Mouse (Mus musculus) gastrocnemius, postnatal 10 days (tissue): ENCODE data around the gene Gm29609. TPM values are rescaled to one million over a fixed set of nuclear protein-coding genes. Genes with fewer than 3 reads are reported as not detected.

ENCODE experiments used
- DNase-seq: peaks from one replicate; pipeline ENCODE4 v3.0.0; 2021; ENCODE audit warnings: mixed read lengths
- total RNA-seq, 2 experiments: library from RNA; stranded (reverse); gene quantifications; 2 replicates each; pipeline ENCODE4 v1.2.3; 2021

Gene Gm29609
- total RNA-seq, 2 experiments from 2014 or later: 0.35 to 1.2 TPM

GRCm38 (mm10) chr5:31138968-31139425, 40.7 kb downstream of the Gm29609 start:
- DNase-seq: no peak

GRCm38 (mm10) chr5:31138241-31138967, 41.3 kb downstream of the Gm29609 start, which contains the start of gene Ucn:
Gene Ucn, minus strand, starts transcription at chr5:31138829.
- peak; percentile 23 for DNase-seq

GRCm38 (mm10) chr5:31137658-31138057, 42.1 kb downstream of the Gm29609 start:
- no peak for DNase-seq

- no peak for DNase-seq
Measured at GRCm38 (mm10) chr5:31136730-31137424, 42.8 kb downstream of the Gm29609 start.

GRCm38 (mm10) chr5:31126050-31126449, 53.7 kb downstream of the Gm29609 start:
- DNase-seq: no peak

- no peak for DNase-seq
Measured at GRCm38 (mm10) chr5:31123481-31123880, 56.2 kb downstream of the Gm29609 start.

- no peak for DNase-seq
Measured at GRCm38 (mm10) chr5:31121111-31121510, 58.6 kb downstream of the Gm29609 start.

- DNase-seq: no peak
Measured at GRCm38 (mm10) chr5:31116912-31117311, 62.8 kb downstream of the Gm29609 start.

- DNase-seq: no peak
Measured at GRCm38 (mm10) chr5:31116354-31116753, 63.4 kb downstream of the Gm29609 start, which contains the start of gene Trim54. Gene Trim54, plus strand, starts transcription at chr5:31116712.

- DNase-seq: no peak
Measured at GRCm38 (mm10) chr5:31110781-31111180, 68.9 kb downstream of the Gm29609 start.

GRCm38 (mm10) chr5:31108000-31108490, 71.7 kb downstream of the Gm29609 start, which contains the start of gene Slc30a3:
Gene Slc30a3, minus strand, starts transcription at chr5:31108237.
- DNase-seq: no peak

GRCm38 (mm10) chr5:31105814-31106335, 73.8 kb downstream of the Gm29609 start, which contains the start of gene Dnajc5g:
Gene Dnajc5g, plus strand, starts transcription at chr5:31106285.
- DNase-seq: no peak

GRCm38 (mm10) chr5:31095711-31096480, 83.8 kb downstream of the Gm29609 start:
- DNase-seq: no peak

- peak; percentile 51 for DNase-seq
Measured at GRCm38 (mm10) chr5:31094799-31095691, 84.7 kb downstream of the Gm29609 start.

Other genes with a start within 250 kb of the Gm29609 start
- 10 to 100 TPM in 1 of 2 experiments, 1 to 10 TPM in 1; 8.5 to 15.3 TPM for gene Cgref1, start 234.3 kb downstream of the Gm29609 start, total RNA-seq
- 10 to 100 TPM; 76.8 to 83.0 TPM for gene Preb, start 219.6 kb downstream of the Gm29609 start, total RNA-seq
- gene Tcf23, start 211.2 kb downstream of the Gm29609 start, total RNA-seq: under 1 TPM; 0.09 to 0.28 TPM
- gene Atraid, start 131.6 kb downstream of the Gm29609 start, total RNA-seq: 10 to 100 TPM; 67.8 to 75.2 TPM
- gene Slc5a6, start 131.0 kb downstream of the Gm29609 start, total RNA-seq: 1 to 10 TPM; 2.9 to 3.5 TPM
- gene Cad, start 125.1 kb downstream of the Gm29609 start, total RNA-seq: 10 to 100 TPM; 20.0 to 29.6 TPM
- not detected for gene Dnajc5g, start 73.6 kb downstream of the Gm29609 start, total RNA-seq
- under 1 TPM; 0.27 to 0.28 TPM for gene Slc30a3, start 71.7 kb downstream of the Gm29609 start, total RNA-seq
- 100 to 1,000 TPM; 161 to 173 TPM for gene Trim54, start 63.2 kb downstream of the Gm29609 start, total RNA-seq
- gene Ucn, start 41.1 kb downstream of the Gm29609 start, total RNA-seq: not detected
- gene Mpv17, start 25.7 kb downstream of the Gm29609 start, total RNA-seq: 10 to 100 TPM; 40.2 to 41.2 TPM
- gene Gtf3c2, start 233 bp upstream of the Gm29609 start, total RNA-seq: 10 to 100 TPM; 30.7 to 37.4 TPM
- gene Snx17, start 13.3 kb upstream of the Gm29609 start, total RNA-seq: 10 to 100 TPM; 57.8 to 58.4 TPM
- gene Eif2b4, start 13.5 kb upstream of the Gm29609 start, total RNA-seq: 10 to 100 TPM; 47.9 to 49.8 TPM
- gene Zfp513, start 22.4 kb upstream of the Gm29609 start, total RNA-seq: 10 to 100 TPM in 1 of 2 experiments, 1 to 10 TPM in 1; 8.2 to 12.1 TPM
- 10 to 100 TPM; 41.7 to 43.9 TPM for gene Ppm1g, start 40.8 kb upstream of the Gm29609 start, total RNA-seq
- 10 to 100 TPM; 74.7 to 76.3 TPM for gene Nrbp1, start 61.0 kb upstream of the Gm29609 start, total RNA-seq
- not detected for gene Gm9970, start 61.3 kb upstream of the Gm29609 start, total RNA-seq
- 1 to 10 TPM; 1.5 to 3.0 TPM for gene Krtcap3, start 71.8 kb upstream of the Gm29609 start, total RNA-seq
- gene Ift172, start 111.2 kb upstream of the Gm29609 start, total RNA-seq: 10 to 100 TPM; 20.2 to 27.7 TPM
- 1 to 10 TPM; 8.8 to 10.0 TPM for gene Fndc4, start 116.2 kb upstream of the Gm29609 start, total RNA-seq
- gene Gckr, start 117.5 kb upstream of the Gm29609 start, total RNA-seq: under 1 TPM; 0.14 to 0.27 TPM